Mouse (Mus musculus) induced T-regulatory cell, adult 2 months (primary cell): ENCODE measurements around the gene Adra2b.

Experiments used
- DNase-seq: peaks from one replicate; pipeline ENCODE4 v3.0.0-alpha.2; 2012; ENCODE audit warnings: low read depth

Adra2b gene

DNA sequence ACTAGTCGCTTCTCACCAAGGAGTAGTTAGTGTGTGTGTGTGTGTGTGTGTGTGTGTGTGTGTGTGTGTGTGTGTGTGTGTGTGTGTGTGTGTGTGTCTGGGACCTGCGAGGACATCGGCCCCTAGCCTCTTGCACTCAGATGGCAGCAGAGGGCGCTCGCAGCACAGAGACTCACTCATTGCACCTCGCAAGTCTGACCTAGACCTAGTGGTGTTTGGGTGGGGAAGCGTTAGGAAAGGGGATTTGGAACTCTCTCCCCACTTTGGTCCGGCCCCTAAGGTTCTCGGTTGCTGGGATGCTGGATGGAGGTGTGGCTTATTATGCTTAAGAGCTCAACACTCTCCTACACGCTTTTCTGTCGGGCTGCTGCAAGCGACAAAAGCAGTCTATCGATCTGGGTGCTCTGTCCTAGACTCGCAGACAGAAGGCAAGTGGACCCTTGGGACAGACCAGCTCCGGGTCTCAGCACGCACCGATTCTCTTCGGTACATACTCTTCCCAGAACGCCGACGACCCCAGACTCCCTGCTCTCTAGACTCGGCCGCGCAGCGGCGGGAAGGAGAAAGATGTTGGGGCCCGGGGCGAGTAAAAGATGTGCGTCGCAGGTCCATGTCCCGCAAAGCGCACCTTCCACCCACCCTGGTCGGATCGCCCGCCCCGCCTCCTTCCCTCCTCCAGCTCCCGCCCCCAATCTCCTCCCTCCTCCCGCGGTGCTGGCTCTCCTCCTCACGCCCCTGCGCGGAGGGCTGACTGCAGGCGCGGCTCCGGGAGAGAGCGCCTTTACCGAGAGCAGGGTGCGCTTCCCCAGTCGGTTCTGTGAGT, at the start of gene Adra2b:
Gene Adra2b (plus strand): TSS at position 750 of the 823 bp plus-strand sequence.
- peak; percentile 83 for DNase-seq

DNA sequence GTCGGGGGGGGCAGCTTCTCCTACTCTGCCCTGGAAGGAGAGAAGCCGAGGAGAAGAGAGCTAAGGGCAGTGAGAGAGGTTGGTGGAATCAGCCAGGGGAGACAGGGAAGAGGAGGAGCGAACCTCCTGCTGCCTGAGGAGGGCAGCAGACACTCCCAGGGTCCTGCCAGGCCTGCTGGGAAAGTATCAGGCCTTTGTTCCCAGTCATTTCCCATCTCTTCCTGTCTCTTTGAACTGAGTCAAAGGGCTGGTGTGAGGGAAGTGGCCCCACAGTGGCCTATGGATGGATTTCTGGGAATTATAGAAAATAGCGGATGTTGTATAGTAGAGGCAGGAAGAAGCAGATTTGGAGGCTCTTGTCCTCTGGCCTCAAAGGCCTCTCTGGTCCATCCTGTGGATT, 49.1 kb upstream of the Adra2b start:
- no peak for DNase-seq

DNA sequence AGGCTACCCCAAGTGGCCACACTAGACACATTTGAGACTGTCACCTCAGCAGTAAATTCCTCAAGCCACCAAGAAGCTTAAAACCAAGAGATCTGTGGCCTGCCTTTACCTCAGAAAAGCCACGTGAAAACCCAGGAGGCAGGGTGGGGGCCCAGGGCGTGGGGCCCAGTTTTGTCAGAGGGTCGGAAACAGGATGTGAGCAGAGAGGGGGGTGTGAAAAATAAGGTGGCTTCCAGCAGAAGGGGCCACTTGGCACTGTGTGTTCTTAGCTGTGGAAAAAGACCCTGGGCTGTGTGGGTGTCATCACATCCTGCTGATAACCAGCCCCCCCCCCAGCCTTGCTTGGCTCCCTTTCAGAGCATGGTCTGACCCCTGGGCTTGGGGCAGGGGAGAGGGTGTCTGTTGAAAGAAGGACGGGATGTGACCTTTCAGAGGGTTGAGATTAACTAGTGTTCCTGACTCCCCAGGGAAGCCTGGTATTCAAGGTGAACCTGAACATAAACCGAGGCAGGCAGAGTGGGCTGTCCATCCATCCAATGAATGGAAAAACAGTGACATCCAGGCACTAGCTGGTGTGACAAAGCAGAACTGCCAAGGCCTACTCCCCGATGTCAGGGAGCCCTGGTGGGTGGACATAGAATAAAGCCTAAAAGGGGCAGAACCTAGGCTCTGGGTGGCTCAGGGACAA, 48.4 kb upstream of the Adra2b start:
- DNase-seq: peak; percentile 94

DNA sequence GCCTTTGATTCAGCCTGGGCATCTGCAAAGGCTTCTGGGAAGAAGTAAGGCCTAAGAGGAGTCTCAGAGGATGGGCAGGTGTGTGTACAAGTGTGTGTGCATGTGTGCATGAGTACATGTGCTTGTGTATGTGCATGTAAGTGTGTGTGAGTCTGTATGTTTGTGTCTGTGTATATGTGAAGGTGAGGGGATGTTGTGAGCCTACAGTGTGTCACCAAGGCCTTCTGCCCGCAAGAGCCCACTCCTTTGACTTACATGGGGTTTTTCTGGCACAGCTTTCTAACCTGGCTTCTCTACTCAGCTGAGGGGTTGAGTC, 47.9 kb upstream of the Adra2b start:
- DNase-seq: no peak

DNA sequence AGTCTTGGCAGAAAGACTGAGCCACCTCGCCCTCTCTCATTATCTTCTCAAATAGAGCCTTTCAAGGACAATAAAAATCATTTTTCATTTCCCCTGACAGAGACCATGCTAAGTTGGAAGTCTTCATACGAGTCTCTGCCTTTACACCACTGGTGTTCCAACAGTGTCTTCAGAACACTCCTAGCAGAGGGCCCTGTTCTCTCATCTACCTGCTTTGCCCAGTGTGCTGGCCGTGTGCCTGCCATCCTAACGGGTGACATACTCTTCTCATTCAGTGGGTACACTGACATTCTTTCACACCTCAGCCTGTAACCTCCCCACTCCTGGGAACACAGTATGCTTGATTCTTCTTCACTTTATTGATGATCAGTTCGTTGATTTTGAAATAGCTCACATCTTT, 46.6 kb upstream of the Adra2b start:
- DNase-seq: peak; percentile 52

DNA sequence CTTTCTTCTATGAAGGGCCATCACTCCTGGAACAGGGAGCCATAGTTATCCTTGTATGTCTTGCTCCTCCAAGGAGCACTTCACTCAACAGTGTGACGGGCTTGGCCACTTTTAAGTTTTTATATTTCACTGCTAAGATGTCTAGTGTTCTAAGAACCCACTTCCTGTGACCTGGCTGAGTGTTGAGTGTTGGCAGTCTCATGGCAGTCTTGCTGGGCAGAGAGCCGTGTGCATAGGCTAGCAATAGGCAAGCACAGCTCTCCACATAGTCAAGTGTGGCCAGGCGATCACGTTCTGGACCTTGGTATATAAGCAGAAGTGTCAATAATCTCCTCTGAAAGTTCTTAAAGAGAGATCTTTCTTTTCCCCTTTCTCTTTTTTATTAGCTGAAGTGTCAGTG, 44.9 kb upstream of the Adra2b start:
- peak; percentile 87 for DNase-seq

DNA sequence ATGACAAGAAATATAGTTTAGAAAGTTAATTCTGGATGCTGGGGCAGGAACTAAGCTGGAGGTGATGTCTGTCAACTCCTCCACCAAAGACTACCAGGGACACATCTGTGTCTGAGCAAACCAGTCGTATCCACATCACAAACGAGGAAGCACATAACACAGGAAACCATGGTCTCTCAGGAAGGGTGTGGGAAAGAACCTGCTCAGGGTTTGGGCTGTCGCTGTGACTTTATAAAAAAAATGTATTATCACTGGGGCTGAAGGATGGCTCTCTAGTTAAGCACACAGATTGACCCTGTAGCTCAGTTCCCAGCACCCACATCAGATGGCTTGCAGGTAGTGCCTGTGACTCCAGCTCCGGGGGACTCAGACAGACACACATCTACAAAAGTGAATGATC, 43.9 kb upstream of the Adra2b start:
- DNase-seq: peak; percentile 83

DNA sequence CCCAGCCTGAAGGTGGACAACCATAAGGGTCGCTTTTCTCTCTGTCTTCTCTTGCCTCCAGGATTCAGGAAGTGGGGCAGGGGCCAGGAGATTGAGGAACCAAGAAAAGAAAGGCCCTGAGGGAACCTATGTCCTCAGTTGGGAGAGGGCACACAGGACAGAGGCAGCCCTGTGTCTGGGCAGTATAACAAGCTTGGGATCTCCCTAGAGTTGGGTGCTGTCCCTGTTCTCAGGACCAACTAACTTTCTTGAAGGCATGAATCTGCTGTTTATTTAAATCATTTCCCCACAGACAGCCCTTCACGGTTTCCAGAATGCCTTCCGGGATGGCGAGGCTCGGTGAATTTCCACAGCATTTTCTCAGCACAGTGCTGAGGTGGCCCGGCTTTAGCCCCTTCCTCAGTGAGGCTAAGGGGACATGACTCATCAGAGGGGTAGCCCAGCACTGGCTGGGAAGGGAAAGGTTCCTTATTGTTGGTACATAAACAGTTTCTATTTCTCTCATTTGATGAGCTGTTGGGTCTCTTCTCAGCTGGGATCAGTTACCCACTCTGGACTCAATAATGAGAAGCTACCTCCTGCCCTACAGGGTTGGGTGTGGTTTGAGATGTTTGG, 40.2 kb upstream of the Adra2b start:
- peak; percentile 58 for DNase-seq

DNA sequence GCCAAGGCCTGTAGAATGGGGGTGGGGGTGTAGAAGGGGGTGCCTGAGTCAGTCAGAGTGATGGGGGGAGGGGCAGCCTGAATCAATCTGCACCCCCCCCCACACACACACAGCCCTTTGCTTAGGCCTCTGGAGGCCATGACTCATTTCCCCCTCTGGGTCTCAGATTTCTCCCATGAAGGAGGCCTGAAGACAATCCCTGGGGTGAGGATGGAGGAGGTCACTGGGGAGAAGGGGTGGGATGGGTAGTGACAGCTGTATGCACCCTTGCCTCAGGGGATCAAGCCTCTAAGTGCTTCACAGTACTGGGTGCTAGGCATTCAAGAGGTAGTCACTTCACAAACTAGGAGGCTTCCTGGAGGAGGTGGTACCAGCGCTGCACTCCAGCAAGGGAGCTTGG, 39.3 kb upstream of the Adra2b start:
- peak; percentile 56 for DNase-seq

DNA sequence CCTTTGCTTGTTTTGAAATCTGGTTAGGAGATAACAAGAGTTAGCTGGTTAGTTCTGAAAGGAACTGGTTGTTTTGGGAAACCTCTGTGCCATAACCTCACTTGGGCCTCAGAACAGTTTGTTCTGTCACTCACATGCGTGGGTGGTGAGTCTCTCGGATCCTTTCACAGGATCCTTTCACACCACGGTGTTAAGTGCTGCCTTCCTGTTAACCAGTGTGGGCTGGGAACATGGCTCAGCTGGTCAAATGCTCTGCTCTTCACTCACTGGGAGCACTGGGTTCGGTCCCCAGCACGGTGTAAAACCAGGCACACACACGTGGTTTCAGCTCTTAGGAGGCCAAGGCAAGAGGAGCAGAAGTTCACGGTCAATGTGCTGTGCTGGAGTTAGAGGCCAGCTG, 38.6 kb upstream of the Adra2b start:
- peak; percentile 73 for DNase-seq

DNA sequence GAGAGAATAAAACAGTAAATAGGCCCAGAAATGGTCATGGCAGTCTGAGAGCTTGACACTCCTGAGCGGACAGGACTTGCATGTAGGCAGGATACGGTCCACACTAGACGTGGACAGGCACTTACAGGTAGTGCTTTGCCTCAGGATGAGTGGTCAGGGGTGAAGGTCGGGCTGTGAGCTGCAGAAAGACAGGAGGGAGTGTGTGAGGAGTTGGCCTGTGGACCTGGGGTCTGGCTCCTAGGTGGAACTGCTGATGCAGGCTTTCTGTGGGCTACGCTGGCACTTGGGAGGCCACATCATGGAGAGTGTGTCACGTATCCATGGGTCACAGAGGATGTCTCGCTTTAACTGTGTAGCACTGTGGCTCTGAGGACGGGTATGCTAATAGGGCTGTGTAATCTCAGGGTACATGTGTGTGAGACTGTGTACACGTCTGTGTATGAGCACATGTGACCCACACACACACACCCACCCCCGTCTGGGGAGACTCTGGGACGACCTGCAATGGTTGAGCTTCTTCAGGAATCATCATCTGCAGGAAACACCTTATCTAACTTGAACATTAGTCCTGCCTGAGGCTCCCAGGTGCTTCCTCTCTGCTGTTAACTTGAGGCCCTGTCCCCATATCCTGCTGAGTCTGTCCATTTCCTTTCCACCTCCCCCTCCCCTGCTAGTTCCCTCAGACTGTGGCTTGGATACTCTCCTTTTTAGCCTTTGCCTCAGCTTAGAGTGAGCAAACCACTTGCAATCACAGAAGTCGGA, 34.7 kb upstream of the Adra2b start:
- peak; percentile 61 for DNase-seq

DNA sequence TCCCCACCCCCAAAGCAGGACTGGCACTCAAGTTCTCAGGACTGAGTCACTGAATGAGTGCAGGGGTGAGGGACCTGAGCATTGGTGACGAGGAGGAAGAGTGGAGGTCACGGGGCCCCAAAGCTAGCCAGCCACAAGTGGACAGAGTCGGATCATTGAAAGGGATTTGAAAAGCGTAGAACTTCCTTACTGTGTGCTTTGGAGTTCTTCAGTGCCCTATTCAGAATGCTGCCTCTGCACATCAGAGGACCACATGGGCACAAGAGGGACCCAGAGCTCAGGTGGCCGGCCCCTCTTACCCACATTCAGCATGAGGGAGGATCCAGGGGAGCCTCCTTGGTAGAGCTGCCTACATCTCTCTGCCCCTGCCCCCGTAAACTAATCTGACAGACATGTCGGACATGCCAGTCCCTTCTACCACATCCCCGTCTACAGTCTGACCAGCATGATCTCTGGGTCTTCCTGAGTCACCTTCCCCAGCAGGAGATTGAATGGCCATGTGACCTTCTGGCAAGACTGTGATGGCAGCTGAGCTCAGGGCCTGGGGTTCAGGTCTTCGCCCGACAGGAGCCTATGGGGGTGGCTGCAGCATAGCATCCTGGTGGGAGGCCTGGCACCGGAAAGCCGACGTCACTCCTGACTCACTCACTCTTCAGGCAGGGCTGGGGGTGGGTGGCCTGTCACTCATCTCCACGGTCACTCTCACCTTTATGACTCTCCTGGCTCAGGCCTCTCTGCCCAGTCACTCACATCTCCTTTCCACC, 30.0 kb upstream of the Adra2b start:
- DNase-seq: peak; percentile 88

DNA sequence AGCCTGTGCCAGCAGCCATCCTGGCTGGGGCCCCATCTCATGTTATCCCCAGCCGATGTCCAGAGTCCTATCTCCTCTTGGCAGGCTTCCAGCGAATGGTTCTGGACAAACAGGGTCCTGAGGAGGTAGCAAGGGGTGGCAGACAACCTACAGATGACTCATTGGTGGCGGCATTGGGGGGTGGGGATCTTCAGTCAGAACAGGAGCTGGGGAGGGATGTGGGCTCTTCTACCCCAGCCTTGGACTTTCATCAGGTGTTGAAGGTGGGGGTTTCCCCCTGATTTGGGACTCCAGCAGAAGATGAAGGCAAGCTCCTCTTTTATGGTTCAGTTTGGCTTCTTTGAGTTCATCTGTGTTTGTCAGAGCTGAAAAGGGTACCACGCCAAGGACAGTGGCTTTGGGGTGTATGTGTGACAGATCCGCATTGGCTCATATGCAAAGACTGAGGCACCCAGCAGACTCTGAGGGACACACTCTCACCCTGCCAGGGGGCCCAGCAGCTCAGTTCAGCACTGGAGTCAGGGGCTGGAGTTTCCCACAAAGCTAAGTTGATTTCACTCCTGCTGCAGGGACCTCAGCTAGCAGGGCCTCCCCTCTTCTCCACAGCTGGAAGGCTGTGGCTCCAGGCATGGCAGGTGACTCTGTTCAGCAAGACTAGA, 28.9 kb upstream of the Adra2b start:
- DNase-seq: peak; percentile 92

DNA sequence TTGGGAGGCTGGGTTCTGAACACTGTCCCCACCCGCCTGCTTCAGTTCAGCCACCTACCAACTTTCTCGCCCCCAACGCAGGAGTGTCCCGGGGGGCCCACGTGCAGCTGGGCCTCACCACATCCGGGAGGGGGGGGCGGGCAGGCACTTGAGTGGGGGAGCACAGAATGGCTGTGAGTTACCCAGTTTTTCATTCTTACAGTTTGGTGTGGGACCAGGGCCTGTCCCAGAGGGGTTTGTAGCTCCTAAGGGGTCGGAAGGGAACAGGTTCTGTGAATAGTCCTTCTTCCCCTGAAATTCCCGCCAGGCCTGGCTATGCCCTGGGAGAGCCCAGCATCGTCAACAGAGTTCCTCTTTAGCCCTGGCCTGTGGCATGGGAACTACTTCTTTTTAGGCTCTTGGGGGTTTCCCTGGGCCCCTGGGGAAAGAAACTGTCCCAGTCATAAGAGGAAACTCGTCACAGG, 27.9 kb upstream of the Adra2b start:
- DNase-seq: peak; percentile 88

DNA sequence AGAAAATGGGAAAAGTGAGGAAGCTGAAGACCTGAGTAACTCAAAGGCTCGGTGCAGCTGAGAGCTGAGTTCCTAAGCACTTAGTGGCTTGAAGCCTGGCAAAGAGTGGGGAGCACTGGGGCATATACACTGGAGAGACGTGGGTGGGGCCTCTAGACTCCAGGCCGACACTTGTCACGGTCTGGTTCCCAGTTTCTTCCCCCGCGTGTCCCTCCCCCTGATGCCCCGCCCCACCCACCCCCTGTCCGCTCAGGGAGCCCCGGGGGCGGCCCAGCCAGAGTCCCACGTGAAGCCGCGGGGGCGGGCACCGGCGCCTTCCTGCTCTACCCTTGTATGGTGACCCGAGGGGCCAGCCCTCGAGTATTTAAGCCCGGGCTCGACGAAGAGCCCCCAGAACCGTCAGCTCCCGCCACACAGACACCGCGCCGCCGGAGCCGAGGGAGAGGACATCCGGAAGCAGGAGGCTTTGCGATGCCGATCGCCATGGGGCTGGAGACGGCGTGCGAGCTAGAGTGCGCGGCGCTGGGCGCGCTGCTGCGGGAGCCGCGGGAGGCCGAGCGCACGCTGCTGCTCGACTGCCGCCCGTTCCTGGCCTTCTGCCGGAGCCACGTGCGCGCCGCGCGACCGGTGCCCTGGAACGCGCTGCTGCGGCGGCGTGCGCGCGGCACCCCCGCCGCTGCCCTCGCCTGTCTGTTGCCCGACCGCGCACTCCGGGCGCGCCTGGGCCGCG, 27.1 kb upstream of the Adra2b start, which contains the start of gene Dusp2:
Gene Dusp2 (plus strand): TSS at position 393 of the 730 bp plus-strand sequence.
- peak; percentile 97 for DNase-seq

DNA sequence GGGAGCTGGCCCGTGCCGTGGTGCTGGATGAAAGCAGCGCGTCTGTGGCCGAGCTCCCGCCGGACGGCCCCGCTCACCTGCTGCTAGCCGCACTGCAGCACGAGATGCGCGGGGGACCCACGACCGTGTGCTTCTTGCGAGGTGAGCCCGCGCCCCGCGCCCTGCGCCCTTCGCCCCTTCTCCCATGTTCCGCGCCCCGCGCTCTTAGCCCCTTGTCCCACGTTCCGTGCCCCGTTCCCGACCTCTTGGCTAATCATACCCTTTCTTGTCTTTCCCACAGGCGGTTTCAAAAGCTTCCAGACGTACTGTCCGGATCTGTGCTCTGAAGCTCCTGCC, 26.5 kb upstream of the Adra2b start:
- no peak for DNase-seq

DNA sequence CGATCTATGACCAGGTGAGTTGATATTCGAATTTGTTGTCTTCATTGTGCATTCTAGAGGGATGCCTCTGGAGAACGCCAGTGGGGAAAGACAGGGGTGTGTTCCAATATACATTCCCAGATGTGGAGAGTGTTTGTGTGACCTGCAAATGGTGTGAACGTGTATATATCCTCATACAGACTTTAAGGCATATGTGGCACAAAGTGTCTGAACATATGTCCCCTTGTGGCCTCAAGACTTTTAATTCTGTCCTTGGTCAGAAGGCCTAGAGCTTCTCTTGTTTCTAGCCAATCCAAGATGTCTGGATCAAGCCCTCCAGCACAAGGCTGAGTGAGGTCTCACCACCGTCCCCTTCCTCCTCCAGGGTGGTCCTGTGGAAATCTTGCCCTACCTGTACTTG, 26.1 kb upstream of the Adra2b start:
- peak; percentile 57 for DNase-seq

DNA sequence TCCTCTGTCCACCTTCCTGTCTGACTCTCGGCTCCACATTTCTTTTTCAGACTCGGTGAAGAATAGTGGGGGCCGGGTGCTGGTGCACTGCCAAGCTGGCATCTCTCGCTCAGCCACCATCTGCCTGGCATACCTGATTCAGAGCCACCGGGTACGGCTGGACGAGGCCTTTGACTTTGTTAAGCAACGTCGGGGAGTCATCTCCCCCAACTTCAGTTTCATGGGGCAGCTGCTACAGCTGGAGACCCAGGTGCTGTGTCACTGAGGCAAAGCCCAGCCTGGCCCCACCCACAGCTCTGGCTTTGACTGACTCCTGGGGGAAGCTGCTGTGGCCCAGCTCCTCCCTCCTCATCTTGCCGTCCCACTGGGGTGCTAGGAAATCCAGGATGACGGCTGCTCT, 25.5 kb upstream of the Adra2b start:
- DNase-seq: no peak

DNA sequence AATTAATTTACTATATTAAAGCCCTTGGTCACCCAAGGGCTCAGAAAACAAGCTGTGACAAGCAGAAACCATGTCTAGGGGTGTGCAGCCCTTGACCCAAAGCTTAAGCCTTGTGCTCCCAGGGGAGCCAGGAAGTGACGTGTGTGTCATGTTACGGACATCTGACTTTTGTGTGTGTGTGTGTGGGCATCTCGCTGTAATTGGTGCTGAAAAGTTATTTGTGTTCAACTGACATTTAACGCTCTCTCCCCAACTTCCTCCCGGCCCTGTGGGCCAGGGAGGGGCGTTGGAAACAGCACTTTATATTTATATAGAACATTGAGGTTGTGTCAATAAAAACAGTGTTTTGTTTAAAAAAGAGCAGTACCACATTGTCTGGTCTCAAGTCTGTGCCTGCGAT, 25.0 kb upstream of the Adra2b start:
- peak; percentile 73 for DNase-seq

DNA sequence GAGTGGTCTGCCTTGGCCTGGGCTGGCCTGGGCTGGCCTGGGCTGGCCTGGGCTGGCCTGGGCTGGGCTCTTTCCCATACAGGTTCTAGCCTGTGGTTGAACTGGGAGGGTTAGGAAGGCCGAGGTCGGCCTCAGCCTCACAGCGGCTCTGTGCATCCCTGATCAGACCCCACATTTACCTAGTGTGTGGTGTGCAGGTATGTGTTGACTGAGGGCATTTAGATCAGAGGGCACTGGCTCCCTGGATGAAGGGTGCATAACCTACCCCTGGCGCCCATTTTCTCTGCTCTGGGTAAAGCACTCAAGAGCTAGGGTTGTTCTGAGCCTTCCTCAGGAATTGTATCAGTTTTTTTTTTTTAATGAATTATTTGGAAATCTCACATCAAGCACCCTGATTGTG, 24.6 kb upstream of the Adra2b start, which contains the start of gene Astl:
Gene Astl (plus strand): TSS at position 224 of the 400 bp plus-strand sequence.
- DNase-seq: no peak
